Mouse (Mus musculus): ENCODE data around the gene Arntl.

- no peak for TF ChIP-seq CTCF (IDR thresholded peaks at IDR 0.05; ENCODE audit: borderline replicate concordance, extremely low read depth, insufficient read depth, insufficient read length)
- no peak for TF ChIP-seq POLR2A (IDR thresholded peaks at IDR 0.05; ENCODE audit: borderline replicate concordance, extremely low read depth, insufficient read depth, insufficient read length, poor library complexity, severe bottlenecking)
Measured at GRCm38 (mm10) chr7:113335250-113335649, 128.0 kb downstream of the Arntl start.
